ENCODE assay signal across 8 mouse cellular contexts in genomic region chr13:103333153-103333552, GRCm38 (mm10). TPM values are rescaled to one million over a fixed set of nuclear protein-coding genes. Genes with fewer than 3 reads are reported as not detected.
DNase-seq lines count a peak whose midpoint lies in the region; ATAC-seq lines count a peak whose summit lies in the region.

No protein-coding gene starts in this region.

- H3K4me2 ChIP-seq in kidney, embryonic 15.5 days, result peak overlapping the region; percentile 96
- H3K4me2 ChIP-seq in embryonic facial prominence, embryonic 11.5 days (ENCODE audit: low read depth, low read length), result peak overlapping the region; percentile 93
- H3K4me2 ChIP-seq in hindbrain, embryonic 13.5 days, result peak overlapping the region; percentile 98
- peak overlapping the region; percentile 97 for H3K4me2 ChIP-seq in midbrain, embryonic 16.5 days (ENCODE audit: low read length)

- H3K4me1 ChIP-seq in kidney, embryonic 15.5 days, result peaks cover 37% of the 10 kb centered on the region
- H3K4me1 ChIP-seq in embryonic facial prominence, embryonic 11.5 days (ENCODE audit: control insufficient read depth, insufficient read depth, low read length), result no peaks in the 10 kb centered on the region; the same call in 1 of the 2 replicates
- H3K4me1 ChIP-seq in hindbrain, embryonic 13.5 days (replicated peaks), result peaks cover 36% of the 10 kb centered on the region
- H3K4me1 ChIP-seq in midbrain, embryonic 16.5 days (ENCODE audit: control insufficient read depth, insufficient read depth, low read length), result peaks cover 12% of the 10 kb centered on the region

- H3K4me3 ChIP-seq in kidney, embryonic 15.5 days (replicated peaks), result peak overlapping the region; percentile 76
- H3K4me3 ChIP-seq in embryonic facial prominence, embryonic 11.5 days (ENCODE audit: low read depth, low read length), result peak overlapping the region; percentile 74
- peak overlapping the region; percentile 74 for H3K4me3 ChIP-seq in hindbrain, embryonic 13.5 days
- peak overlapping the region; percentile 56 for H3K4me3 ChIP-seq in midbrain, embryonic 16.5 days (ENCODE audit: low read depth, low read length)

- WGBS in kidney, embryonic 15.5 days, result 3% methylated on average over 17 of the region's 17 CpGs
- WGBS in embryonic facial prominence, embryonic 11.5 days, result 2% methylated on average over 17 of the region's 17 CpGs
- 2% methylated on average over 17 of the region's 17 CpGs for WGBS in hindbrain, embryonic 13.5 days
- 2% methylated on average over 17 of the region's 17 CpGs for WGBS in midbrain, embryonic 16.5 days

- H3K36me3 ChIP-seq in kidney, embryonic 15.5 days, result no peaks in the 10 kb centered on the region
- no peaks in the 10 kb centered on the region for H3K36me3 ChIP-seq in embryonic facial prominence, embryonic 11.5 days (replicated peaks; ENCODE audit: control insufficient read depth, insufficient read depth, low read depth, low read length)
- no peaks in the 10 kb centered on the region for H3K36me3 ChIP-seq in hindbrain, embryonic 13.5 days
- no peaks in the 10 kb centered on the region for H3K36me3 ChIP-seq in midbrain, embryonic 16.5 days (ENCODE audit: control insufficient read depth, insufficient read depth, low read length)

- ATAC-seq in kidney, embryonic 15.5 days (replicated peaks; ENCODE audit: low FRiP score), result no peak
- ATAC-seq in embryonic facial prominence, embryonic 11.5 days (replicated peaks; ENCODE audit: insufficient number of reproducible peaks, low FRiP score, low TSS enrichment, low read depth), result no peak
- ATAC-seq in hindbrain, embryonic 13.5 days (ENCODE audit: low FRiP score), result no peak
- ATAC-seq in midbrain, embryonic 16.5 days, result no peak

- no peaks in the 10 kb centered on the region for H3K9me3 ChIP-seq in kidney, embryonic 15.5 days (replicated peaks)
- H3K9me3 ChIP-seq in embryonic facial prominence, embryonic 11.5 days (replicated peaks; ENCODE audit: control insufficient read depth, low read length), result no peaks in the 10 kb centered on the region
- no peaks in the 10 kb centered on the region for H3K9me3 ChIP-seq in hindbrain, embryonic 13.5 days
- no peaks in the 10 kb centered on the region for H3K9me3 ChIP-seq in midbrain, embryonic 16.5 days (replicated peaks; ENCODE audit: control insufficient read depth, low read length, poor library complexity, severe bottlenecking)

- no peak overlapping the region for H3K27ac ChIP-seq in kidney, embryonic 15.5 days
- no peak overlapping the region for H3K27ac ChIP-seq in embryonic facial prominence, embryonic 11.5 days (replicated peaks; ENCODE audit: low read depth, low read length)
- H3K27ac ChIP-seq in hindbrain, embryonic 13.5 days, result no peak overlapping the region; the same call in 1 of the 2 replicates
- 0 out of 2 replicates have a peak overlapping the region, but pooled peaks have one; percentile 55 for H3K27ac ChIP-seq in midbrain, embryonic 16.5 days (ENCODE audit: low read length)

- H3K27me3 ChIP-seq in kidney, embryonic 15.5 days, result peaks cover 70% of the 10 kb centered on the region
- H3K27me3 ChIP-seq in embryonic facial prominence, embryonic 11.5 days (ENCODE audit: control insufficient read depth, insufficient read depth, low read length), result peaks cover 23% of the 10 kb centered on the region
- H3K27me3 ChIP-seq in hindbrain, embryonic 13.5 days, result peaks cover 51% of the 10 kb centered on the region
- H3K27me3 ChIP-seq in midbrain, embryonic 16.5 days (ENCODE audit: control insufficient read depth, insufficient read depth, low read depth, low read length), result peaks cover 5% of the 10 kb centered on the region; the same call in 1 of the 2 replicates

- H3K9ac ChIP-seq in kidney, embryonic 15.5 days, result no peak overlapping the region
- no peak overlapping the region for H3K9ac ChIP-seq in embryonic facial prominence, embryonic 11.5 days (replicated peaks; ENCODE audit: low read length)
- peak overlapping the region; percentile 79 for H3K9ac ChIP-seq in hindbrain, embryonic 13.5 days
- peak overlapping the region; percentile 73 for H3K9ac ChIP-seq in midbrain, embryonic 16.5 days (ENCODE audit: low read depth, low read length)

- intact Hi-C loops in left cerebral cortex, postnatal 4 days (cut with DNase I), result no loop called here

- no peak for DNase-seq in kidney, postnatal 4 days
- DNase-seq in embryonic facial prominence, embryonic 11.5 days (ENCODE audit: low spot score), result no peak
- DNase-seq in thymus, postnatal 14 days, result no peak
- DNase-seq in urinary bladder, postnatal 14 days (ENCODE audit: low spot score), result no peak
- no peak for DNase-seq in left cerebral cortex, postnatal 4 days

RNA-seq across cellular contexts. Expression of gene Mast4, which starts 1.1 kb away (rescaled TPM):
- polyA plus RNA-seq in kidney, embryonic 15.5 days (2015; fragmentation: Nextera tagmentation; extraction: Ambion mirVana), result 24.3 and 24.7 TPM in 2 replicates
- polyA plus RNA-seq in embryonic facial prominence, embryonic 11.5 days (2014; fragmentation: Nextera tagmentation; extraction: Ambion mirVana), result 17.1 and 21.5 TPM in 2 replicates
- polyA plus RNA-seq in hindbrain, embryonic 13.5 days (2015; fragmentation: Nextera tagmentation; extraction: Ambion mirVana), result 29.7 and 38.2 TPM in 2 replicates
- polyA plus RNA-seq in midbrain, embryonic 16.5 days (2015; fragmentation: Nextera tagmentation; extraction: Ambion mirVana), result 33.8 and 45.1 TPM in 2 replicates
- total RNA-seq in left cerebral cortex, postnatal 4 days (2021), result 10 to 100 TPM; 43.1 to 43.4 TPM

Comparison
In these comparisons a context has a peak if more than half of its experiments do, and no peak if none do; other contexts are left out.
1. H3K9ac ChIP-seq: peak in hindbrain, embryonic 13.5 days (single experiment) and midbrain, embryonic 16.5 days (single experiment); none in kidney, embryonic 15.5 days (single experiment) and embryonic facial prominence, embryonic 11.5 days (single experiment).
2. Peak in every context shown above with its lines, with median percentiles within 50 percentile points of each other: H3K4me2 ChIP-seq and H3K4me3 ChIP-seq.